Mouse (Mus musculus): Measurements from ENCODE around the gene Lyrm7. TPM values are rescaled to one million over a fixed set of nuclear protein-coding genes. Genes with fewer than 3 reads are reported as not detected.
"Not testable (repeated sequence)": the region's sequence is repeated elsewhere in the genome, so short reads cannot be mapped to it uniquely, and the experiment has no call there.

Lyrm7 gene
- polyA plus RNA-seq, 1 experiment from 2014 or later: 8.9 TPM

- Histone ChIP-seq H3K9ac (replicated peaks) (no peak overlapping the region), H3K4me2 (replicated peaks) (no peak overlapping the region), H3K36me3 (no peaks in the 10 kb centered on the region), H3K4me1 (peaks cover 12% of the 10 kb centered on the region; the same call in 1 of the 2 replicates), H3K4me3 (no peak overlapping the region), H3K9me3 (no peaks in the 10 kb centered on the region), H3K27ac (replicated peaks) (no peak overlapping the region), H3K27me3 (peaks cover 7% of the 10 kb centered on the region; the same call in 1 of the 2 replicates)
- no peak for ATAC-seq (ENCODE audit: low FRiP score, low read depth)
- WGBS: 82% methylated on average over 4 of the region's 4 CpGs
Measured at GRCm38 (mm10) chr11:54899657-54900056, 38.9 kb upstream of the Lyrm7 start.

- Histone ChIP-seq H3K36me3 (no peaks in the 10 kb centered on the region), H3K27ac (replicated peaks) (no peak overlapping the region), H3K4me2 (replicated peaks) (no peak overlapping the region), H3K9me3 (no peaks in the 10 kb centered on the region), H3K4me1 (peaks cover 3% of the 10 kb centered on the region; the same call in 1 of the 2 replicates), H3K4me3 (no peak overlapping the region), H3K27me3 (no peaks in the 10 kb centered on the region), H3K9ac (replicated peaks) (no peak overlapping the region)
- ATAC-seq (ENCODE audit: low FRiP score, low read depth): no peak
- 48% methylated on average over 5 of the region's 5 CpGs for WGBS
Measured at GRCm38 (mm10) chr11:54897470-54897869, 36.8 kb upstream of the Lyrm7 start.

GRCm38 (mm10) chr11:54896646-54897045 is 35.9 kb upstream of the Lyrm7 start:
- not testable (repeated sequence) for H3K27me3 ChIP-seq; H3K4me1 ChIP-seq; ATAC-seq (ENCODE audit: low FRiP score, low read depth); H3K27ac ChIP-seq (replicated peaks); H3K9me3 ChIP-seq; H3K4me2 ChIP-seq (replicated peaks); H3K9ac ChIP-seq (replicated peaks); H3K4me3 ChIP-seq; H3K36me3 ChIP-seq
- 89% methylated on average over 3 of the region's 3 CpGs for WGBS

GRCm38 (mm10) chr11:54894589-54894988 is 33.9 kb upstream of the Lyrm7 start:
- H3K4me2 ChIP-seq (replicated peaks): no peak overlapping the region
- no peak overlapping the region for H3K4me3 ChIP-seq
- no peak for ATAC-seq (ENCODE audit: low FRiP score, low read depth)
- no peaks in the 10 kb centered on the region for H3K36me3 ChIP-seq
- no peak overlapping the region for H3K27ac ChIP-seq (replicated peaks)
- whole genome bisulfite sequencing: 71% methylated on average over 9 of the region's 9 CpGs
- H3K4me1 ChIP-seq: no peaks in the 10 kb centered on the region
- no peaks in the 10 kb centered on the region for H3K27me3 ChIP-seq
- no peak overlapping the region for H3K9ac ChIP-seq (replicated peaks)
- H3K9me3 ChIP-seq: no peaks in the 10 kb centered on the region

GRCm38 (mm10) chr11:54892091-54892490 is 31.4 kb upstream of the Lyrm7 start:
- no peaks in the 10 kb centered on the region for H3K9me3 ChIP-seq
- 60% methylated on average over 7 of the region's 7 CpGs for WGBS
- ATAC-seq (ENCODE audit: low FRiP score, low read depth): no peak
- no peak overlapping the region for H3K9ac ChIP-seq (replicated peaks)
- H3K27ac ChIP-seq (replicated peaks): no peak overlapping the region
- H3K4me3 ChIP-seq: no peak overlapping the region
- H3K4me1 ChIP-seq: no peaks in the 10 kb centered on the region
- H3K4me2 ChIP-seq (replicated peaks): no peak overlapping the region
- H3K27me3 ChIP-seq: no peaks in the 10 kb centered on the region
- H3K36me3 ChIP-seq: no peaks in the 10 kb centered on the region

- Histone ChIP-seq H3K9me3 (no peaks in the 10 kb centered on the region), H3K4me2 (replicated peaks) (no peak overlapping the region), H3K36me3 (no peaks in the 10 kb centered on the region), H3K27ac (replicated peaks) (no peak overlapping the region), H3K9ac (replicated peaks) (no peak overlapping the region), H3K4me1 (no peaks in the 10 kb centered on the region), H3K4me3 (no peak overlapping the region), H3K27me3 (no peaks in the 10 kb centered on the region)
- WGBS: 82% methylated on average over 5 of the region's 5 CpGs
- ATAC-seq (ENCODE audit: low FRiP score, low read depth): no peak
Measured at GRCm38 (mm10) chr11:54891341-54891740, 30.6 kb upstream of the Lyrm7 start.

GRCm38 (mm10) chr11:54887927-54888326 is 27.2 kb upstream of the Lyrm7 start:
- Histone ChIP-seq H3K4me2 (replicated peaks) (no peak overlapping the region), H3K4me3 (no peak overlapping the region), H3K4me1 (no peaks in the 10 kb centered on the region), H3K27ac (replicated peaks) (no peak overlapping the region), H3K27me3 (no peaks in the 10 kb centered on the region), H3K36me3 (no peaks in the 10 kb centered on the region), H3K9ac (replicated peaks) (no peak overlapping the region), H3K9me3 (no peaks in the 10 kb centered on the region)
- WGBS: 81% methylated on average over 6 of the region's 6 CpGs
- no peak for ATAC-seq (ENCODE audit: low FRiP score, low read depth)

- H3K36me3 ChIP-seq: no peaks in the 10 kb centered on the region
- no peaks in the 10 kb centered on the region for H3K27me3 ChIP-seq
- no peak overlapping the region for H3K4me2 ChIP-seq (replicated peaks)
- no peak overlapping the region for H3K27ac ChIP-seq (replicated peaks)
- ATAC-seq (ENCODE audit: low FRiP score, low read depth): no peak
- no peaks in the 10 kb centered on the region for H3K9me3 ChIP-seq
- H3K4me3 ChIP-seq: no peak overlapping the region
- no peak overlapping the region for H3K9ac ChIP-seq (replicated peaks)
- peaks cover 6% of the 10 kb centered on the region for H3K4me1 ChIP-seq
- WGBS: 91% methylated on average over 2 of the region's 2 CpGs
Measured at GRCm38 (mm10) chr11:54885406-54885805, 24.7 kb upstream of the Lyrm7 start.

- no peak for ATAC-seq (ENCODE audit: low FRiP score, low read depth)
- Histone ChIP-seq H3K27ac (replicated peaks) (no peak overlapping the region), H3K36me3 (no peaks in the 10 kb centered on the region)
Measured at GRCm38 (mm10) chr11:54884937-54885336, 24.2 kb upstream of the Lyrm7 start.

GRCm38 (mm10) chr11:54884197-54884828 is 23.6 kb upstream of the Lyrm7 start:
- Histone ChIP-seq H3K9me3 (no peaks in the 10 kb centered on the region), H3K9ac (replicated peaks) (no peak overlapping the region)
- 81% methylated on average over 5 of the region's 5 CpGs for WGBS

More at GRCm38 (mm10) chr11:54884937-54885336, 24.2 kb upstream of the Lyrm7 start:
- H3K4me3 ChIP-seq: no peak overlapping the region
- no peaks in the 10 kb centered on the region for H3K9me3 ChIP-seq
- no peak overlapping the region for H3K9ac ChIP-seq (replicated peaks)
- peaks cover 6% of the 10 kb centered on the region for H3K4me1 ChIP-seq
- H3K27me3 ChIP-seq: 0 out of 2 replicates have a peak, but pooled peaks cover 2% of the 10 kb centered on the region
- no peak overlapping the region for H3K4me2 ChIP-seq (replicated peaks)
- 37% methylated on average over 5 of the region's 5 CpGs for WGBS

GRCm38 (mm10) chr11:54882671-54883070 is 22.0 kb upstream of the Lyrm7 start:
- 0 out of 2 replicates have a peak, but pooled peaks cover 7% of the 10 kb centered on the region for H3K27me3 ChIP-seq
- H3K36me3 ChIP-seq: no peaks in the 10 kb centered on the region
- 47% methylated on average over 8 of the region's 8 CpGs for WGBS
- H3K9ac ChIP-seq (replicated peaks): no peak overlapping the region
- no peak overlapping the region for H3K27ac ChIP-seq (replicated peaks)
- H3K4me2 ChIP-seq (replicated peaks): no peak overlapping the region
- ATAC-seq (ENCODE audit: low FRiP score, low read depth): no peak
- no peak overlapping the region for H3K4me3 ChIP-seq
- no peaks in the 10 kb centered on the region for H3K9me3 ChIP-seq
- peaks cover 6% of the 10 kb centered on the region for H3K4me1 ChIP-seq

More at GRCm38 (mm10) chr11:54884197-54884828, 23.6 kb upstream of the Lyrm7 start:
- 0 out of 2 replicates have a peak, but pooled peaks cover 7% of the 10 kb centered on the region for H3K27me3 ChIP-seq
- no peak overlapping the region for H3K27ac ChIP-seq (replicated peaks)
- H3K4me2 ChIP-seq (replicated peaks): no peak overlapping the region
- H3K4me3 ChIP-seq: no peak overlapping the region
- ATAC-seq (ENCODE audit: low FRiP score, low read depth): no peak
- no peaks in the 10 kb centered on the region for H3K36me3 ChIP-seq
- peaks cover 6% of the 10 kb centered on the region for H3K4me1 ChIP-seq

- Histone ChIP-seq H3K4me2 (replicated peaks) (no peak overlapping the region), H3K9me3 (no peaks in the 10 kb centered on the region), H3K36me3 (no peaks in the 10 kb centered on the region), H3K9ac (replicated peaks) (no peak overlapping the region), H3K27me3 (0 out of 2 replicates have a peak, but pooled peaks cover 7% of the 10 kb centered on the region), H3K4me1 (peaks cover 6% of the 10 kb centered on the region), H3K4me3 (no peak overlapping the region), H3K27ac (replicated peaks) (no peak overlapping the region)
- no peak for ATAC-seq (ENCODE audit: low FRiP score, low read depth)
- 7% methylated on average over 2 of the region's 2 CpGs for WGBS
Measured at GRCm38 (mm10) chr11:54881051-54881474, 20.3 kb upstream of the Lyrm7 start.
